Mouse (Mus musculus) lung, embryonic 15.5 days (tissue): ENCODE measurements around the gene Madcam1. TPM values are rescaled to one million over a fixed set of nuclear protein-coding genes. Genes with fewer than 3 reads are reported as not detected.

ENCODE experiments used
- ATAC-seq: fragments of 200-750 bp; cut with Nextera tagmentation; 2 replicates; pipeline ENCODE4 v1.8.0; 2017; ENCODE audit warnings: moderate number of reproducible peaks, borderline replicate concordance; ENCODE audit not compliant: low FRiP score, low TSS enrichment; ENCODE audit errors: extremely low read depth
- H3K27ac ChIP-seq: fragments of 300-500 bp; sonication (generic); 2 replicates; pipeline ENCODE4 v1.5.1; 2015; ENCODE audit warnings: moderate library complexity, mild to moderate bottlenecking, inconsistent platforms
- H3K27me3 ChIP-seq: fragments of 300-500 bp; sonication (generic); 2 replicates; pipeline ENCODE4 v1.6.1; 2015; ENCODE audit warnings: inconsistent platforms
- H3K36me3 ChIP-seq: fragments of 300-500 bp; sonication (generic); 2 replicates; pipeline ENCODE4 v1.6.1; 2015; ENCODE audit warnings: inconsistent platforms
- H3K4me1 ChIP-seq: fragments of 300-500 bp; sonication (generic); 2 replicates; pipeline ENCODE4 v1.6.1; 2015; ENCODE audit warnings: inconsistent platforms
- H3K4me2 ChIP-seq: fragments of 300-500 bp; sonication (generic); 2 replicates; pipeline ENCODE4 v1.6.1; 2015; ENCODE audit warnings: inconsistent platforms, mild to moderate bottlenecking, moderate library complexity
- H3K4me3 ChIP-seq: fragments of 300-500 bp; sonication (generic); 2 replicates; pipeline ENCODE4 v1.5.1; 2015; ENCODE audit warnings: mild to moderate bottlenecking, inconsistent platforms
- H3K9ac ChIP-seq: fragments of 300-500 bp; sonication (generic); 2 replicates; pipeline ENCODE4 v1.6.1; 2015; ENCODE audit warnings: inconsistent platforms
- H3K9me3 ChIP-seq: fragments of 300-500 bp; sonication (generic); 2 replicates; pipeline ENCODE4 v1.6.1; 2016; ENCODE audit warnings: inconsistent platforms
- WGBS: fragments of 180-500 bp; shearing (Covaris S2); methylation state at CpG from one replicate; pipeline ENCODE4 v1.1.7; 2015; 5-methylcytosine and 5-hydroxymethylcytosine counted together
- polyA plus RNA-seq: library from polyadenylated mRNA; unstranded; fragments of >200 nt; fragmentation: Nextera tagmentation; extraction: Ambion mirVana; gene quantifications from 2 replicates; pipeline ENCODE4 v1.2.1, GENCODE M21; 2015

The Madcam1 gene
- polyA plus RNA-seq, 1 experiment from 2014 or later: 1.3 TPM

DNA sequence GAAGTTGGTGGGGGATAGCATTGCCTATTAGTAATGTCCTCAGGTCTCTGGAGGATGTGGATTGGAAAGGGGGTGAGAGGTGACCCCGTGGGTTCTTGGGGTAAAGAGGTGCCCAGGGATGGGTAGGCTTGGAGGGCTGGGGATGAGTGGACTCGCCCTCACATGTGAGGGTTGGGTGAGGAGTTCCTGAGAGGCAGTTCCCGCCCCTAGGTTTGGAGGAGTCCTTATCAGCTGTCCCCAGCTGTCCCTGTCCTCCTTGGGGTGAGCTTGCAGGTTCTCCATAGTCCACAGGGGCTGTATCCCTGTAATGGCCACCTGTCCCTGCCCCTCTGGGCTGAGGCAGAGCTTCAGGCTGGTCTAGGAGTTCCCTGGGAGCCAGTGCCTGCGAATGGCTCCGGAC is 41.6 kb downstream of the Madcam1 start:
- WGBS: 65% methylated on average over 5 of the region's 5 CpGs
- H3K4me1 ChIP-seq: peaks cover 57% of the 10 kb centered on the region
- H3K4me3 ChIP-seq: peak overlapping the region; percentile 90
- no peak for ATAC-seq
- peak overlapping the region; percentile 96 for H3K9ac ChIP-seq
- peak overlapping the region; percentile 70 for H3K4me2 ChIP-seq
- H3K27ac ChIP-seq: no peak overlapping the region
- H3K27me3 ChIP-seq: no peaks in the 10 kb centered on the region
- H3K9me3 ChIP-seq: no peaks in the 10 kb centered on the region
- peaks cover 24% of the 10 kb centered on the region for H3K36me3 ChIP-seq

DNA sequence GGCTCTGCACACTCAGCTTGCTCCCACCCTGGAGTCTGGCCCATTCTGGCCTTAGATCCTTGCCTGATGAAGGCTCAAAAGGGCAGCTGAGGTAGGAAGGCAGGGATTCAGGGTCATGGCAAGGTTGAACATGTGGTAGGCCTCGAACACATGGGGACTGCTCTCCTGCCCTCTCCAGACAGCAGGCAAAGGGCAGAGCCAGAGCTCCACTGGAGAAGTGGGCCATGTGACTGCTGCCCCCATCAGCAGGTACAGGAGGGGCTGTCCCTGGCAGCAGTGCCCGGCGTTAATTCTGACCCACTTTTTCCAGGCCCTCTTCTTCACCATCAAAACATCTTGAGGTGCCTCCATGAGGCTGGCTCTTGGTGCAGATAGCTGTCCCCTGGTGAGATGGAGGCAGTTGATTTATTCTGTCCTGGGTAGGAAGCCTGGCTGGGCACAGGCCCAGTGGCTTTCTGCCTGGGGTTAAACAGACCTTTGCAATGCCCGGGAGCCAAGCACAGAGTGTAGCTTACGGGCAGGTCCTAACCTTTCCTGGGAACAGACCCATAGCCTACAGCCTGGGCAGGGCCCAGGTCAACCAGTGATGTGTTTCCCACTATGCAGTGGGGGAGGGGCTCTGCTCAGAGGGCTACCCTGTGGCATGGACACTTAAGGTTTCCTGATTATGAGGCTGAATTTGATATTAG is 42.2 kb downstream of the Madcam1 start:
- WGBS: 80% methylated on average over 5 of the region's 5 CpGs
- H3K4me2 ChIP-seq: peak overlapping the region; percentile 70
- H3K27me3 ChIP-seq: no peaks in the 10 kb centered on the region
- peak overlapping the region; percentile 90 for H3K4me3 ChIP-seq
- H3K9me3 ChIP-seq: no peaks in the 10 kb centered on the region
- peak overlapping the region; percentile 96 for H3K9ac ChIP-seq
- no peak for ATAC-seq
- peaks cover 30% of the 10 kb centered on the region for H3K36me3 ChIP-seq
- H3K27ac ChIP-seq: no peak overlapping the region
- H3K4me1 ChIP-seq: peaks cover 52% of the 10 kb centered on the region

DNA sequence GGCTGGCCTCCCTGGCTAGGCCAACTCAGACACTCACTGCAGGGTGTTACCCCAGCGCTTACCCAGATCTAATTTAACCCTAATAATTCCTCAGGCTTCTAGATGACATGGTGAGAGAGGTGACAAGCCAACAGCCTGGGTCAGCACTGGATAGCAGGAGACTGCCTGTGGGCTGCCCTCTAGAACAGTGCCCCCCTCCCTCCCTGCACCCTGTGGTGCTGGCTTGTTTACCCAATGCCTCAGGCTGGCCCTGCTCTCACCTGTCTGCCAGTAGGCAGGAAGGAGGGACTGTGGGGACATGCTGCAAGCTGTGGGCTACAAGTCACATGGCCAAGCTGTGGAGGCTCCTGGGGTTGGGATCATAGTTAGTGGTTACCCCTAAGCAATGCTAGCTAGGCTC is 42.8 kb downstream of the Madcam1 start:
- Histone ChIP-seq H3K27me3 (no peaks in the 10 kb centered on the region), H3K9me3 (no peaks in the 10 kb centered on the region), H3K4me2 (0 out of 2 replicates have a peak overlapping the region, but pooled peaks have one; percentile 70), H3K4me3 (no peak overlapping the region), H3K9ac (no peak overlapping the region), H3K4me1 (peaks cover 46% of the 10 kb centered on the region), H3K27ac (no peak overlapping the region), H3K36me3 (peaks cover 36% of the 10 kb centered on the region)
- ATAC-seq: no peak
- 67% methylated on average over 1 of the region's 1 CpGs for WGBS

DNA sequence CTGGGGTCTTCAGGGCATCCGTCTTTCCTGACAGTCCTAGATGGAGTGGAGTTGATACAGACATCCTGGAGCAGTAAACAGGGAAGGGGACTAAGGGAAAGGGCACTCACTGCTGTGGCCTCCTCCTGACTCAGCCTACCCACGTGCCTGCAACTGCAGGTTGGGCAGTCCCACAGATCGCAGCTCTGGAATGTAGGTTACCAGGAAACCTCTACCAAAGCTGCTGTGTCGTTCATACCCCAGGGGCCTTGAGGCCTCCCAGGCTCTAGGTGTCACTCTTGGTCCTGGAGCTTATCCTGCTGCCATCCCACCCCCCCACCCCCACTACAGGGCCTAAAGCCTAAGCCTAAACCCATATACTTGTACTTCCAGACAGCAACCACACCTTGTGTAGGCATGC is 43.4 kb downstream of the Madcam1 start:
- no peak for ATAC-seq
- Histone ChIP-seq H3K36me3 (peaks cover 36% of the 10 kb centered on the region), H3K4me1 (peaks cover 45% of the 10 kb centered on the region), H3K27me3 (no peaks in the 10 kb centered on the region), H3K4me2 (no peak overlapping the region), H3K9me3 (no peaks in the 10 kb centered on the region), H3K27ac (no peak overlapping the region), H3K9ac (no peak overlapping the region), H3K4me3 (no peak overlapping the region)
- 56% methylated on average over 4 of the region's 4 CpGs for WGBS

DNA sequence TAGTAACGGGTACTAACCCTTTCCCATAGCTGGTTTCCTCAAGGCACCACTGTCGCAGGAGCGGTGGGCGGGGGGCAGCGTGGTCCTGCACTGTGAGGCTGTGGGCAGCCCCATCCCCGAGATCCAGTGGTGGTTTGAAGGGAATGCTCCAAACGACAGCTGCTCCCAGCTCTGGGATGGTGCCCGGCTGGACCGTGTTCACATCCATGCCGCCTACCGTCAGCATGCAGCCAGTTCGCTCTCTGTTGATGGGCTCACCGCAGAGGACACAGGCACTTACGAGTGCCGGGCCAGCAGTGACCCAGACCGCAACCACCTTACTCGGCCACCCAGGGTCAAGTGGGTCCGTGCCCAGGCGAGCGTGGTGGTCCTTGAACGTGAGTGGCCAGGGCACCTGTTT is 44.3 kb downstream of the Madcam1 start:
- Histone ChIP-seq H3K9ac (no peak overlapping the region), H3K36me3 (peaks cover 36% of the 10 kb centered on the region), H3K27ac (no peak overlapping the region)

DNA sequence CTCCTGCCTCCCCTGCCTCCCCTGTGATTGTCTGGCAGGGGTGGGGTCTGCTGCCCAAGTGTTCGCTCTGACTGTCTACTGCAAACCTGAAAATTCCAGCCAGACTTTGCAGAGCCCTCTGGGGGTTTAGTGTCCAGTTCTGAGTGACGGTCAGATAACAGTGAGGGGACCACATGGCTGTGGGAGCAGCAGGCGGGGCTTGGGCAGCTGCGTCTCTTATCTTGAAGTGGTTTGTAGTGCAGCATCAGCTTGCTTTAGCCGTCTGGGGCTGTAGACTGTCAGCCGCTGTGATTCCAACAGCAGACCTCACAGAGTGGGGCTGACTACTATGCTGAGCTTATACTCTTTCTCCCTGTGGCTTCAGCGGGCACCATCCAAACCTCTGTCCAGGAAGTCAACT is 44.9 kb downstream of the Madcam1 start:
- Histone ChIP-seq H3K4me3 (no peak overlapping the region), H3K27ac (no peak overlapping the region), H3K9me3 (no peaks in the 10 kb centered on the region), H3K4me1 (peaks cover 43% of the 10 kb centered on the region), H3K9ac (no peak overlapping the region), H3K27me3 (no peaks in the 10 kb centered on the region), H3K4me2 (no peak overlapping the region), H3K36me3 (peaks cover 36% of the 10 kb centered on the region)
- 44% methylated on average over 7 of the region's 7 CpGs for WGBS
- no peak for ATAC-seq

More for the DNA sequence above, 44.3 kb downstream of the Madcam1 start:
- Histone ChIP-seq H3K9me3 (no peaks in the 10 kb centered on the region), H3K27me3 (no peaks in the 10 kb centered on the region), H3K4me1 (peaks cover 44% of the 10 kb centered on the region), H3K4me2 (no peak overlapping the region; the same call in 1 of the 2 replicates), H3K4me3 (no peak overlapping the region)
- no peak for ATAC-seq
- WGBS: 74% methylated on average over 21 of the region's 21 CpGs

DNA sequence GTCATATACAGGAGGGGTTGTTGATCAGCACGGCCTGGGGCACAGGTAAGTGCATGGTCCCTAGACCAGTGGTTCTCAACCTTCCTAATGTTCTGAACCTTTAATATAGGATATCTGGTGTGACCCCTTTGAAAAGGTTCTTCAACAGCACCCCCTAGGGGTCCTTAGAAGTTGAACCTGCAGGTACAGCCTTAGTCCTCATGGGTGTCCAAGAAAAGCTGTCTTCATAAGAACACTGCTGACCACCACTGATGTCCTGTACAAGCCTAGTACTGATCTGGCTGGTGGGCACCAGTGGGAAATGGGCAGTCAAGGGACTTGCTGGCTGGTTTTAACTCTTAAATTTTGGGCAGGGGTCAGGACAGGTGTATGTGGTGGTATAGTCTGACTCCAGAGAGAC is 47.7 kb downstream of the Madcam1 start:
- ATAC-seq: no peak; the same call in 1 of the 2 replicates
- H3K9me3 ChIP-seq: no peaks in the 10 kb centered on the region
- peaks cover 29% of the 10 kb centered on the region for H3K4me1 ChIP-seq
- no peak overlapping the region for H3K4me3 ChIP-seq
- 68% methylated on average over 1 of the region's 1 CpGs for WGBS
- no peak overlapping the region for H3K4me2 ChIP-seq
- no peak overlapping the region for H3K27ac ChIP-seq
- no peak overlapping the region for H3K9ac ChIP-seq
- H3K27me3 ChIP-seq: peaks cover 26% of the 10 kb centered on the region
- peaks cover 36% of the 10 kb centered on the region for H3K36me3 ChIP-seq

DNA sequence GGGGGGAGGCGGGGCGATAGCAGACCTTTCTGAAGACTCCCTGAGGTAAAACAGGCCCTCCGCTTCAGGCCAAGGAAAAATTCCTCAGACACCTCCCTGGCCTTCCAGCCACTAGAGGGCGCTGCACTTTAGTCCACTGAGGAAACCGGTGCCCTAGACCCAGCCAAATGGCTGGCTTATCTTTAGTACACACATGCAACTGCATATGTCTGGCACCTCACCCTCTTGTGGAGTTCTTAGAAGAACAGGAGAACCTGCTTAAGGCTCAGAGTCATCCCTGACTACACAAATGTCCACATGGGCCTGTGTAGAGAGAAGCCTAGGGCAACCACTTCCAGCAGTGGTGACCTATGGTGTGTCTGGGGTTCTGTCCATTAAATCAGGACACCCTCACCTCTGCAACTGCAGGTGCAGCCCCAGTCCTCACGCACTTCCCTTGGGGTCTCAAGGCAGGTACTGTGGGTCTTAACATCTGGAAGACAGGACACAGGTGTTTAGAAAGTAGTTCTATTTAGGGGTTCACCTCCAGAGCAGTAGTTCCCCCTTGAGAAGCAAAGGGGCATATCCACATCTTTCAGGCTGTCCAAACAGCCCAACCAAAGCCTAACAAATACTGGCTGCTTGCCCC is 48.3 kb downstream of the Madcam1 start:
- ATAC-seq: peak; percentile 32; the same call in 1 of the 2 replicates
- Histone ChIP-seq H3K9ac (no peak overlapping the region), H3K9me3 (no peaks in the 10 kb centered on the region), H3K27me3 (peaks cover 32% of the 10 kb centered on the region), H3K36me3 (peaks cover 36% of the 10 kb centered on the region), H3K27ac (no peak overlapping the region), H3K4me3 (no peak overlapping the region), H3K4me2 (no peak overlapping the region), H3K4me1 (peaks cover 29% of the 10 kb centered on the region)
- WGBS: 23% methylated on average over 4 of the region's 6 CpGs

DNA sequence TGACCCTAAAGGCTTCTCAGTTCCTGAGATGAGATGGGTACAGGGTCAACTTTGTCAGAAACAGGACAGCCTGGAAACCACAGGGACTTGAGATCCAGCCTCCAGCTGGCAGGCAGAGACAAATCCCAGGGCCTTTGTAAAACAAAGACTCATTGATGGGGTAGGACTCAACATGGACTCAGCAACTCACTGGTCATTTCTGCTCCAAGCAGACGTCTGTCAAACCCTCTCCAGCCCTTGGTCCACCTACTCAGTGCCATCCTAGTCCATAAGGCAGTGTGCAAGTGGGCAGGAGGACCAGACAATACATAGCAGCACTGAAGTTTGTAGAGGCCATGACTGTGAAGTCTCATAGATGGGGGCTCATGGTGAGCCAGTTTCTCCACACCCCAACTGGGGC is 48.8 kb downstream of the Madcam1 start:
- no peak for ATAC-seq
- Histone ChIP-seq H3K9me3 (no peaks in the 10 kb centered on the region), H3K4me3 (no peak overlapping the region), H3K27me3 (peaks cover 38% of the 10 kb centered on the region), H3K4me2 (no peak overlapping the region), H3K9ac (no peak overlapping the region), H3K4me1 (peaks cover 27% of the 10 kb centered on the region), H3K36me3 (peaks cover 36% of the 10 kb centered on the region), H3K27ac (no peak overlapping the region)
- 38% methylated on average over 1 of the region's 1 CpGs for WGBS

DNA sequence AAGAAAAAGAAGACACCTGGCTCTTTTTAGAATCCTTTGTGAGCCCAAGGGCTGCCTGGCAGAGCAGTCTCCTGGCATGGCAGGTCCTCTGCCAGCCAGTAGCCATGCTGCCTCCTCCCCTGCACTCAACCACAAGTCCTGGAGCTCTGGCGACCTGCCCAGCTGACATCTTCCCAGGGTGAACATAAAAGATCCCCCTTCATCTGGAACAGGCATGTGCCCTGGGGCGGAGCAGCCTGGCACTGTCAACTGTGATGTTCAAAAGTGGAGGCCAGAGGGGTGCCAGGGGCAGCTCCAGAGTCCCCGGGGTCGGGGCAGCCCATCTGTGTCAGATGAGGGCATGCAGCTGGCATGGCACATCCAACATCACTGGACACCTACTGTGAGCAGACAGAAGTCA is 50.6 kb downstream of the Madcam1 start:
- Histone ChIP-seq H3K4me3 (no peak overlapping the region), H3K4me1 (peaks cover 18% of the 10 kb centered on the region), H3K36me3 (peaks cover 22% of the 10 kb centered on the region), H3K27ac (no peak overlapping the region), H3K9me3 (no peaks in the 10 kb centered on the region), H3K4me2 (no peak overlapping the region), H3K9ac (no peak overlapping the region), H3K27me3 (peaks cover 48% of the 10 kb centered on the region)
- 58% methylated on average over 4 of the region's 4 CpGs for WGBS
- ATAC-seq: no peak

DNA sequence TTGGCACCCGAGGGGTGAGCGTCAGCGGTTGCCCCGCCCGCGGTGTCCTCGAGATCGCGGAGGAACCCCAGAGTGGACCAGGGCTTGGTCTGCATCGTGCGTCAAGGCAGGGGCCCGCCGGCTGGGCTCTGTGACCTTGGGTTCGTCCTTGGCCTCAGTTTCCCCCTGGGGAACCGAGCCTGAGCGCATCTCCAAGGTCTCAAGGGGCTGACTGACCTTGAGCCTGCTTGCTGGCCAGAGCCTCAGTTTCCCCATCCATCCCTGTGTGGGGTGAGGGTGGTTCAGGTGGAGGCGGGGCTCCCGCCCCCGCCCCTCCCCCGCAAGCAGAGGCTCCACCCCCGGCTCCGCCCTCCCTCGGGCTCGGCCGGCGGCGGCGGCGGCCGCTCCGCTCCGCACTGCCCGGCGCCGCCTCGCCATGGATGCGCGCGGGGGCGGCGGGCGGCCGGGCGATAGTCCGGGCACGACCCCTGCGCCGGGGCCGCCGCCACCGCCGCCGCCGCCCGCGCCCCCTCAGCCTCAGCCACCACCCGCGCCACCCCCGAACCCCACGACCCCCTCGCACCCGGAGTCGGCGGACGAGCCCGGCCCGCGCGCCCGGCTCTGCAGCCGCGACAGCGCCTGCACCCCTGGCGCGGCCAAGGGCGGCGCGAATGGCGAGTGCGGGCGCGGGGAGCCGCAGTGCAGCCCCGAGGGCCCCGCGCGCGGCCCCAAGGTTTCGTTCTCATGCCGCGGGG is 52.1 kb downstream of the Madcam1 start, which contains the start of gene Hcn2:
TSS of gene Hcn2 (plus strand) at position 381 of the 734 bp plus-strand sequence.
- H3K36me3 ChIP-seq: peaks cover 8% of the 10 kb centered on the region
- ATAC-seq: no peak
- peak within 1 kb of the TSS; percentile 56 for H3K4me3 ChIP-seq
- peaks cover 18% of the 10 kb centered on the region for H3K4me1 ChIP-seq
- no peak within 1 kb of the TSS for H3K27ac ChIP-seq
- no peaks in the 10 kb centered on the region for H3K9me3 ChIP-seq
- WGBS: under 1% methylated on average over 69 of the region's 91 CpGs
- H3K9ac ChIP-seq: 0 out of 2 replicates have a peak within 1 kb of the TSS, but pooled peaks have one; percentile 10
- H3K27me3 ChIP-seq: peaks cover 48% of the 10 kb centered on the region
- H3K4me2 ChIP-seq: peak within 1 kb of the TSS; percentile 94

DNA sequence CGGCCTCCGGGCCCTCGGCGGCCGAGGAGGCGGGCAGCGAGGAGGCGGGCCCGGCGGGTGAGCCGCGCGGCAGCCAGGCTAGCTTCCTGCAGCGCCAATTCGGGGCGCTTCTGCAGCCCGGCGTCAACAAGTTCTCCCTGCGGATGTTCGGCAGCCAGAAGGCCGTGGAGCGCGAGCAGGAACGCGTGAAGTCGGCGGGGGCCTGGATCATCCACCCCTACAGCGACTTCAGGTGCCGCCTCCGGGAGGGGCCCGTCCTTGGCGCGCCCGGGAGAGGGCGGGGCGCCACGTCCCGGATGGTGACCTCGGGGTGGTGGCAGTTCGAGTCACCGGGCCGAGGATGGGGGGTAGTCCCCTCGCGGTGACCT is 52.6 kb downstream of the Madcam1 start:
- Histone ChIP-seq H3K36me3 (peaks cover 2% of the 10 kb centered on the region), H3K27ac (no peak overlapping the region), H3K4me1 (peaks cover 18% of the 10 kb centered on the region), H3K27me3 (peaks cover 48% of the 10 kb centered on the region), H3K4me2 (peak overlapping the region; percentile 94), H3K9ac (0 out of 2 replicates have a peak overlapping the region, but pooled peaks have one; percentile 10), H3K9me3 (no peaks in the 10 kb centered on the region), H3K4me3 (peak overlapping the region; percentile 56)
- WGBS: 0% methylated on average over 33 of the region's 44 CpGs
- ATAC-seq: no peak
